Mouse (Mus musculus) ZHBTc4 (cell line): ENCODE measurements at regions not wholly inside any gene's neighbourhood (a gene's known extent, or its start where the extent isn't known, plus 50 kb on each side); places are given as distances from the start of the nearest gene placed in this dataset.

ENCODE experiments used
- DNase-seq: peaks from one replicate; pipeline ENCODE4 v3.0.0-alpha.2; 2011; ENCODE audit warnings: low read depth, low spot score

GRCm38 (mm10) chr1:90288892-90289731 is 85.3 kb downstream of the Ackr3 start:
- no peak for DNase-seq

- no peak for DNase-seq
Observed at GRCm38 (mm10) chr1:90289732-90290215, 86.0 kb downstream of the Ackr3 start.

- no peak for DNase-seq
Observed at GRCm38 (mm10) chr1:90290428-90291197, 86.8 kb downstream of the Ackr3 start.

- DNase-seq: no peak
Observed at GRCm38 (mm10) chr1:90291256-90291655, 87.5 kb downstream of the Ackr3 start.

GRCm38 (mm10) chr1:90297751-90298150 is 94.0 kb downstream of the Ackr3 start:
- no peak for DNase-seq

- no peak for DNase-seq
Observed at GRCm38 (mm10) chr1:90300229-90300628, 96.4 kb downstream of the Ackr3 start.

GRCm38 (mm10) chr1:90304331-90304730 is 100.6 kb downstream of the Ackr3 start:
- DNase-seq: no peak

- no peak for DNase-seq
Observed at GRCm38 (mm10) chr1:90311016-90311415, 107.2 kb downstream of the Ackr3 start.

- DNase-seq: no peak
Observed at GRCm38 (mm10) chr1:90311649-90312442, 108.1 kb downstream of the Ackr3 start.

GRCm38 (mm10) chr1:90313750-90314359 is 110.1 kb downstream of the Ackr3 start:
- no peak for DNase-seq

GRCm38 (mm10) chr1:90317902-90318301 is 114.1 kb downstream of the Ackr3 start:
- no peak for DNase-seq

- no peak for DNase-seq
Observed at GRCm38 (mm10) chr1:90318502-90318901, 114.7 kb downstream of the Ackr3 start.

GRCm38 (mm10) chr1:90320518-90320917 is 116.7 kb downstream of the Ackr3 start:
- DNase-seq: no peak

- DNase-seq: no peak
Observed at GRCm38 (mm10) chr1:90321501-90321900, 117.7 kb downstream of the Ackr3 start.

- DNase-seq: no peak
Observed at GRCm38 (mm10) chr1:90327237-90327636, 123.5 kb downstream of the Ackr3 start.

- no peak for DNase-seq
Observed at GRCm38 (mm10) chr1:90332531-90332930, 128.8 kb downstream of the Ackr3 start.

- DNase-seq: no peak
Observed at GRCm38 (mm10) chr1:90333676-90334430, 130.1 kb downstream of the Ackr3 start.

GRCm38 (mm10) chr1:90335001-90335747 is 131.4 kb downstream of the Ackr3 start:
- peak; percentile 32 for DNase-seq

GRCm38 (mm10) chr1:90337876-90338316 is 134.1 kb downstream of the Ackr3 start:
- no peak for DNase-seq

- DNase-seq: no peak
Observed at GRCm38 (mm10) chr1:90342346-90342745, 138.6 kb downstream of the Ackr3 start.
